Mouse (Mus musculus) retina, postnatal 1 day (tissue): ENCODE data around the gene Gm49776.
"Not testable (repeated sequence)": the region's sequence is repeated elsewhere in the genome, so short reads cannot be mapped to it uniquely, and the experiment has no call there.

ENCODE experiments used
- DNase-seq: peaks from one replicate; pipeline ENCODE4 v3.0.0-alpha.2; 2012

Gm49776 gene

GRCm38 (mm10) chr16:18200062-18200461 lies 58.1 kb downstream of the Gm49776 start:
- DNase-seq, result no peak

DNA sequence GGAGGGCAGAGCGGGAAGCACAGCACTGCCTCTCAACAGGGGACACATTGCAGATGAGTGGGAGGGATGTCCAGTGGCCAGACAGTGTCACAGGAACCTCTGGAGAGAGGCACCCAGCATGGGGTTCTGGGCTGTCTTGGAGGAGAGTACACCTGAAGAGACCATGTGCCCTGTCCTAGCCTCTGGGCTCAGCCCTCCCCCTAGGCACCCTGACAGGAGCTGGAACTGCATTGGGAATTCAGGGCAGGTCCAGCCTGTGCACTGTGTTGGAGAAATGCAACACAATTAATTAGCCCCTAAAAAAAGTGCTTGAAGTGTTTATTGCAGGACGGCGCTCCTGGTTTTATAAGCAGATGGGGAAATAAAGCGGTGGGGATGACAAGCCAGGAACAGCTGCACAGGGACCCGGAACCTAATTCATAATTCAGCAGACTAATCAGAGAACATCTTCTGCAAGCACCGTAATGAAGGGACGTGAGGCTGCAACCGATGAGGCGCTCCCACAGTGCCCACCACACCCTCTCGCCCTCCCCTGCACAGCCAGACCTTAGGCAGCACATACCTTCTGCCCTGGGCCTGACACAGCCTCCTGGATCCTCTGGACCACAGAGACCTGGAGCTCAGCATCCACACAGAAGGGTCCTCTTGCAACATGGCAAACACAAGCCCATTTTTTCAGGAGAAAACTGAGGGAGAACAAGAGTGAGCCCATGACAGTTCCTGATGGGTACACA lies 59.6 kb downstream of the Gm49776 start:
- DNase-seq, result no peak

DNA sequence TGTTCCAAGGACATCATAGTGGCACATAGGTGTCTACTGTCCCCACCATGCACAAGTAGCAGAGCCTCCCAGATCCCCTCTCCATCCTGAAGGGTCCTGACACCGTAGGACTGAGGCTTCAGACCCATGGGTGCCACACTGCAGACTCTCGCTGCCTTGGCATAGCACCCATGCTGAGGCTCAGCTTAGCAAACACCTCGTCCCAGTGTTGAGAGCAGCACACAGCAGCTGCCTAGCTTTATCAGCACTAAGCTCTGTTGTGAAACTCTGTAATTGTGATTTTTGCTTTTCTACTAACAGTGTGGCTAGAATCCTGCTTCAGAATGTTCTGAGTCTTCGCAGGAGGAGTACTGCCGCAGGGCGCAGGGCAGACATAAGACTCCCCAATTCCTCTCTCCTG lies 60.2 kb downstream of the Gm49776 start:
- no peak for DNase-seq

GRCm38 (mm10) chr16:18195561-18195960 lies 62.6 kb downstream of the Gm49776 start:
- not testable (repeated sequence) for DNase-seq
